Mouse (Mus musculus): Measurements from ENCODE around the gene Ccdc194.

Gene Ccdc194

GRCm38 (mm10) chr8:71525226-71526050, at the start of gene Ccdc194:
Ccdc194 (minus strand) TSS chr8:71525711.
- DNase-seq (ENCODE audit: extremely low read depth, insufficient read length, low spot score): no peak

- DNase-seq (ENCODE audit: extremely low read depth, insufficient read length, low spot score): no peak
These were observed 49.5 kb upstream of the Ccdc194 start for GRCm38 (mm10) chr8:71575020-71575419.

- DNase-seq (ENCODE audit: extremely low read depth, insufficient read length, low spot score): no peak
These were observed 48.9 kb upstream of the Ccdc194 start for GRCm38 (mm10) chr8:71574426-71574825.

- peak; percentile 88 for DNase-seq (ENCODE audit: extremely low read depth, insufficient read length, low spot score)
These were observed 47.5 kb upstream of the Ccdc194 start for GRCm38 (mm10) chr8:71572847-71573633.

- no peak for DNase-seq (ENCODE audit: extremely low read depth, insufficient read length, low spot score)
These were observed 46.6 kb upstream of the Ccdc194 start for GRCm38 (mm10) chr8:71572077-71572476.

GRCm38 (mm10) chr8:71570291-71570954, 44.9 kb upstream of the Ccdc194 start:
- DNase-seq (ENCODE audit: extremely low read depth, insufficient read length, low spot score): peak; percentile 86

- DNase-seq (ENCODE audit: extremely low read depth, insufficient read length, low spot score): no peak
These were observed 44.1 kb upstream of the Ccdc194 start for GRCm38 (mm10) chr8:71569366-71570290.

GRCm38 (mm10) chr8:71568941-71569340, 43.4 kb upstream of the Ccdc194 start:
- DNase-seq (ENCODE audit: extremely low read depth, insufficient read length, low spot score): no peak

- no peak for DNase-seq (ENCODE audit: extremely low read depth, insufficient read length, low spot score)
These were observed 43.0 kb upstream of the Ccdc194 start, which contains the start of gene Slc27a1 for GRCm38 (mm10) chr8:71568387-71568937. Slc27a1 (plus strand) TSS chr8:71568882.

GRCm38 (mm10) chr8:71567587-71567986, 42.1 kb upstream of the Ccdc194 start:
- DNase-seq (ENCODE audit: extremely low read depth, insufficient read length, low spot score): no peak

GRCm38 (mm10) chr8:71566501-71566900, 41.0 kb upstream of the Ccdc194 start, which contains the start of gene Nxnl1:
Nxnl1 (minus strand) TSS chr8:71566601.
- no peak for DNase-seq (ENCODE audit: extremely low read depth, insufficient read length, low spot score)

GRCm38 (mm10) chr8:71563992-71564391, 38.5 kb upstream of the Ccdc194 start:
- DNase-seq (ENCODE audit: extremely low read depth, insufficient read length, low spot score): no peak

- DNase-seq (ENCODE audit: extremely low read depth, insufficient read length, low spot score): peak; percentile 54
These were observed 37.2 kb upstream of the Ccdc194 start for GRCm38 (mm10) chr8:71562751-71563150.

GRCm38 (mm10) chr8:71561401-71561800, 35.9 kb upstream of the Ccdc194 start:
- peak; percentile 70 for DNase-seq (ENCODE audit: extremely low read depth, insufficient read length, low spot score)

GRCm38 (mm10) chr8:71560765-71561164, 35.3 kb upstream of the Ccdc194 start:
- no peak for DNase-seq (ENCODE audit: extremely low read depth, insufficient read length, low spot score)

- no peak for DNase-seq (ENCODE audit: extremely low read depth, insufficient read length, low spot score)
These were observed 34.6 kb upstream of the Ccdc194 start for GRCm38 (mm10) chr8:71560071-71560470.

GRCm38 (mm10) chr8:71558958-71559690, 33.6 kb upstream of the Ccdc194 start:
- no peak for DNase-seq (ENCODE audit: extremely low read depth, insufficient read length, low spot score)

GRCm38 (mm10) chr8:71558071-71558957, 32.8 kb upstream of the Ccdc194 start, which contains the start of gene Tmem221:
Tmem221 (minus strand) TSS chr8:71558871.
- no peak for DNase-seq (ENCODE audit: extremely low read depth, insufficient read length, low spot score)

All from 3134 (cell line).